Mouse (Mus musculus) brain, embryonic 18.5 days (tissue): Measurements from ENCODE around the gene Gm16430.
"Not testable (repeated sequence)": the region's sequence is repeated elsewhere in the genome, so short reads cannot be mapped to it uniquely, and the experiment has no call there.

Experiments
- DNase-seq: peaks from one replicate; pipeline ENCODE4 v3.0.0-alpha.2; 2012; ENCODE audit warnings: low read depth, low spot score

The Gm16430 gene

DNA sequence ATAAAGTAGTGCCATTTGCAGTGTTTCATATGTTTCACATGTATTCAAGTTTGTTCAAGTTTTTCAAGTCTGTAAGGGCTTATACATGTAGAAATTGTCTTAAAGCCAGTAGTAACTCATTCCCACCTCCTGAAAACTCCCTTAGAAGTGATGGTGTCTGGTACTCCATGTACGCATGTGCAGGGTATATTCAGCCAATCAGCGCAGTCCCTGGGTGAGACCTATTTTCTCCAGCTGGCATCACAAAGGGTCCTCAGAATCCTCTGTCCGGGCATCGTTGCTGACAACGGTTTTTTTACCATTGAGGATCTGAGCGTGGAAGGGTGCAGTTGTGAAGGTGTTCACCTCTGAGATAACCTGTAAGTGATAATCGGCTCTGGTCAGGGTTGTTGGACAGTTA, at the start of gene Gm16430:
Gene Gm16430, plus strand, starts transcription at position 301 of the 400 bp plus-strand sequence.
- not testable (repeated sequence) for DNase-seq
